Mouse (Mus musculus) bone marrow macrophage, adult 2 months (primary cell): ENCODE results near the gene Extl2.

Experiments used
- CTCF ChIP-seq: IDR thresholded peaks from 2 replicates; pipeline ENCODE4 v1.5.1; 2012; ENCODE audit warnings: low read depth, mild to moderate bottlenecking, low read length, moderate library complexity
- POLR2A ChIP-seq: IDR thresholded peaks from 2 replicates; pipeline ENCODE4 v1.6.1; 2012; ENCODE audit warnings: mild to moderate bottlenecking, low read depth, low read length, borderline replicate concordance

DNA sequence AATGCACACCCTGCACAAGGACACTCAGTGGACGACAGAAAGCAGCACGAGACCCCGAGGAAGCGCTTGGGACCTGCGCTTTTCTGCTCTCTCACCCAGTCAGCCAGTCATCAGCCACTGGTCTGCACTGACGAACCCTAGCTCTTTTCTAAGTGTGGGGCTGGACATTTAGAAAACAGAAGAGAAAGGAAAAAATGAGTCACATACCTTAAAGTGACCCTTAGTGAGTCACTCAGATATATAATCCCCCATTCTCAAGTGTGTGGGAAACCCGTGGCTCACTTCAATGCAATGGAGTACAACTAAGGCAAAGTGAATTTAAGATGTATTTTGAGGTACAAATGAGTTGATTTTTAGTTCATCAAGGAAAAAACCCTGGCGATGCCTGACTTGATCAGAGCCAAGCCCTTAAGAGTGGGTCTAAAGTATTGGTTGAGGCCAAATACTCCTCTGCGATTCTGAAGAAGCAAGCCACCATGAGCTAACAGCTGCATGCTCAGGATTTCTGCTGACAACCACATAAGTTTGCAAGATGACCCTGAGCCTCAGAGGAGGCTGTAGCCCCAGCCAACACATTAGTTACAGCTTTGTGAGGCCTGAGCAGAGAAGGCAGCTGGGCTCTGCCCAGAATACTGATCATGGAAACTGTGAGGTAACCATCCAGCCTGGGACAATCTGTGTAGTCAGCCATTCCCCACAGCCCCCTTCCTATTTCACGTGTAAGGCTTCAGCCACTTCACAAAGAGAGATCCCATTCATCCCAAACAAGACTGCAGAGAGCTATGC, 38.3 kb upstream of the Extl2 start:
- TF ChIP-seq POLR2A, result no peak
- TF ChIP-seq CTCF, result no peak
